Mouse (Mus musculus) liver, postnatal 0 days (tissue): ENCODE data around the gene Spock1. TPM values are rescaled to one million over a fixed set of nuclear protein-coding genes. Genes with fewer than 3 reads are reported as not detected.

ENCODE experiments used
- ATAC-seq: fragments of 200-750 bp; cut with Nextera tagmentation; 2 replicates; pipeline ENCODE4 v1.8.0; 2017; ENCODE audit warnings: mild to moderate bottlenecking, moderate library complexity
- DNase-seq: peaks from one replicate; pipeline ENCODE4 v3.0.0-alpha.2; 2016
- H3K27ac ChIP-seq: fragments of 300-500 bp; sonication (generic); 2 replicates; pipeline ENCODE4 v1.5.1; 2014; ENCODE audit warnings: antibody characterized with exemption, moderate library complexity, mild to moderate bottlenecking, low read depth
- H3K27me3 ChIP-seq: fragments of 300-500 bp; sonication (generic); 2 replicates; pipeline ENCODE4 v1.6.1; 2014; ENCODE audit warnings: low read length, control low read depth, mixed read lengths; ENCODE audit not compliant: insufficient read depth
- H3K36me3 ChIP-seq: fragments of 300-500 bp; sonication (generic); replicated peaks from 2 replicates; pipeline ENCODE4 v1.6.1; 2014; ENCODE audit warnings: mild to moderate bottlenecking, control low read depth, low read length, moderate library complexity, mixed read lengths; ENCODE audit not compliant: insufficient read depth
- H3K4me1 ChIP-seq: fragments of 300-500 bp; sonication (generic); 2 replicates; pipeline ENCODE4 v1.6.1; 2014; ENCODE audit warnings: antibody characterized with exemption, mild to moderate bottlenecking, control low read depth; ENCODE audit not compliant: insufficient read depth
- H3K4me2 ChIP-seq: fragments of 300-500 bp; sonication (generic); 2 replicates; pipeline ENCODE4 v1.6.1; 2014; ENCODE audit warnings: low read depth, mild to moderate bottlenecking, low read length, moderate library complexity, mixed read lengths
- H3K4me3 ChIP-seq: fragments of 300-500 bp; sonication (generic); 2 replicates; pipeline ENCODE4 v1.5.1; 2014; ENCODE audit warnings: low read depth, low read length
- H3K9ac ChIP-seq: fragments of 300-500 bp; sonication (generic); replicated peaks from 2 replicates; pipeline ENCODE4 v1.6.1; 2014; ENCODE audit warnings: mild to moderate bottlenecking, moderate library complexity
- H3K9me3 ChIP-seq: fragments of 300-500 bp; sonication (generic); 2 replicates; pipeline ENCODE4 v1.6.1; 2016; ENCODE audit warnings: mild to moderate bottlenecking, control low read depth, low read length, mixed read lengths
- CTCF ChIP-seq: sonication (generic); IDR thresholded peaks from 2 replicates; pipeline ENCODE4 v1.5.1; 2016; ENCODE audit warnings: antibody characterized with exemption, low read depth
- EP300 ChIP-seq: IDR thresholded peaks from 2 replicates; pipeline ENCODE4 v1.6.1; 2016; ENCODE audit warnings: antibody characterized with exemption, low read depth, mild to moderate bottlenecking
- WGBS: fragments of 180-500 bp; shearing (Covaris S2); extraction: QIAGEN DNeasy Blood & Tissue Kit; methylation state at CpG from one replicate; pipeline ENCODE4 v1.1.7; 2014; ENCODE audit not compliant: insufficient replicate concordance; 5-methylcytosine and 5-hydroxymethylcytosine counted together
- polyA plus RNA-seq: library from polyadenylated mRNA; unstranded; fragments of >200 nt; fragmentation: Nextera tagmentation; extraction: Ambion mirVana; gene quantifications from 2 replicates; pipeline ENCODE4 v1.2.1, GENCODE M21; 2015

Spock1 gene
- polyA plus RNA-seq, 1 experiment from 2014 or later: not detected

- DNase-seq: no peak
- Histone ChIP-seq H3K4me1 (no peaks in the 10 kb centered on the region), H3K36me3 (no peaks in the 10 kb centered on the region), H3K27ac (no peak overlapping the region), H3K9ac (no peak overlapping the region), H3K9me3 (no peaks in the 10 kb centered on the region), H3K4me2 (no peak overlapping the region), H3K4me3 (no peak overlapping the region), H3K27me3 (no peaks in the 10 kb centered on the region)
- no peak for ATAC-seq
- TF ChIP-seq CTCF (no peak), EP300 (no peak)
- 89% methylated on average over 3 of the region's 3 CpGs for WGBS
Observed at GRCm38 (mm10) chr13:57857016-57857415, 51.1 kb downstream of the Spock1 start.

GRCm38 (mm10) chr13:57856311-57856853 lies 51.8 kb downstream of the Spock1 start:
- H3K36me3 ChIP-seq: no peaks in the 10 kb centered on the region
- no peaks in the 10 kb centered on the region for H3K4me1 ChIP-seq
- H3K9ac ChIP-seq: no peak overlapping the region
- WGBS: 76% methylated on average over 10 of the region's 10 CpGs
- H3K27me3 ChIP-seq: no peaks in the 10 kb centered on the region
- no peaks in the 10 kb centered on the region for H3K9me3 ChIP-seq
- TF ChIP-seq CTCF (no peak), EP300 (no peak)
- ATAC-seq (no peak), DNase-seq (no peak)
- no peak overlapping the region for H3K27ac ChIP-seq
- no peak overlapping the region for H3K4me2 ChIP-seq
- no peak overlapping the region for H3K4me3 ChIP-seq

- DNase-seq (no peak), ATAC-seq (no peak)
- no peak overlapping the region for H3K27ac ChIP-seq
- H3K4me3 ChIP-seq: no peak overlapping the region
- no peaks in the 10 kb centered on the region for H3K4me1 ChIP-seq
- no peak overlapping the region for H3K9ac ChIP-seq
- H3K4me2 ChIP-seq: no peak overlapping the region
- H3K9me3 ChIP-seq: no peaks in the 10 kb centered on the region
- 58% methylated on average over 4 of the region's 4 CpGs for WGBS
- no peaks in the 10 kb centered on the region for H3K36me3 ChIP-seq
- no peak for TF ChIP-seq EP300
- no peak for TF ChIP-seq CTCF
- no peaks in the 10 kb centered on the region for H3K27me3 ChIP-seq
Observed at GRCm38 (mm10) chr13:57855766-57856165, 52.4 kb downstream of the Spock1 start.

- TF ChIP-seq CTCF: no peak
- TF ChIP-seq EP300: no peak
- WGBS: 77% methylated on average over 8 of the region's 8 CpGs
- no peak overlapping the region for H3K9ac ChIP-seq
- DNase-seq: no peak
- H3K36me3 ChIP-seq: no peaks in the 10 kb centered on the region
- no peaks in the 10 kb centered on the region for H3K9me3 ChIP-seq
- no peak for ATAC-seq
- H3K4me1 ChIP-seq: no peaks in the 10 kb centered on the region
- H3K27me3 ChIP-seq: no peaks in the 10 kb centered on the region
- no peak overlapping the region for H3K4me3 ChIP-seq
- H3K27ac ChIP-seq: no peak overlapping the region
- H3K4me2 ChIP-seq: no peak overlapping the region
Observed at GRCm38 (mm10) chr13:57854416-57854815, 53.7 kb downstream of the Spock1 start.

- no peak for TF ChIP-seq CTCF
- TF ChIP-seq EP300: no peak
- Histone ChIP-seq H3K27me3 (no peaks in the 10 kb centered on the region), H3K9ac (no peak overlapping the region), H3K27ac (no peak overlapping the region), H3K9me3 (no peaks in the 10 kb centered on the region), H3K4me2 (no peak overlapping the region), H3K36me3 (no peaks in the 10 kb centered on the region), H3K4me1 (no peaks in the 10 kb centered on the region), H3K4me3 (no peak overlapping the region)
- WGBS: 77% methylated on average over 1 of the region's 1 CpGs
- ATAC-seq (no peak), DNase-seq (no peak)
Observed at GRCm38 (mm10) chr13:57853621-57854020, 54.5 kb downstream of the Spock1 start.

- H3K9me3 ChIP-seq: no peaks in the 10 kb centered on the region
- no peak overlapping the region for H3K9ac ChIP-seq
- TF ChIP-seq EP300 (no peak), CTCF (no peak)
- no peak overlapping the region for H3K4me3 ChIP-seq
- H3K4me2 ChIP-seq: no peak overlapping the region
- DNase-seq: no peak
- ATAC-seq: no peak
- no peaks in the 10 kb centered on the region for H3K27me3 ChIP-seq
- H3K4me1 ChIP-seq: no peaks in the 10 kb centered on the region
- WGBS: 81% methylated on average over 10 of the region's 10 CpGs
- H3K36me3 ChIP-seq: no peaks in the 10 kb centered on the region
- H3K27ac ChIP-seq: no peak overlapping the region
Observed at GRCm38 (mm10) chr13:57853156-57853555, 55.0 kb downstream of the Spock1 start.

GRCm38 (mm10) chr13:57848931-57849330 lies 59.2 kb downstream of the Spock1 start:
- ATAC-seq (no peak), DNase-seq (no peak)
- H3K27me3 ChIP-seq: no peaks in the 10 kb centered on the region
- H3K4me1 ChIP-seq: no peaks in the 10 kb centered on the region
- TF ChIP-seq EP300 (no peak), CTCF (no peak)
- H3K36me3 ChIP-seq: no peaks in the 10 kb centered on the region
- H3K9me3 ChIP-seq: no peaks in the 10 kb centered on the region
- no peak overlapping the region for H3K9ac ChIP-seq
- no peak overlapping the region for H3K27ac ChIP-seq
- WGBS: 74% methylated on average over 1 of the region's 1 CpGs
- H3K4me3 ChIP-seq: no peak overlapping the region
- H3K4me2 ChIP-seq: no peak overlapping the region
